Mouse (Mus musculus): Measurements from ENCODE around the gene Gm20219.

The Gm20219 gene

GRCm38 (mm10) chr17:56544699-56545387 lies 9.3 kb downstream of the Gm20219 start:
- TF ChIP-seq GATA4 (IDR thresholded peaks at IDR 0.05; ENCODE audit: insufficient replicate concordance, low read length) = no peak

- TF ChIP-seq GATA4 (IDR thresholded peaks at IDR 0.05; ENCODE audit: insufficient replicate concordance, low read length) = no peak
Observed at GRCm38 (mm10) chr17:56543684-56544224, 10.4 kb downstream of the Gm20219 start.

- TF ChIP-seq GATA4 (IDR thresholded peaks at IDR 0.05; ENCODE audit: insufficient replicate concordance, low read length) = no peak
Observed at GRCm38 (mm10) chr17:56542736-56543135, 11.5 kb downstream of the Gm20219 start.

- TF ChIP-seq GATA4 (IDR thresholded peaks at IDR 0.05; ENCODE audit: insufficient replicate concordance, low read length) = no peak
Observed at GRCm38 (mm10) chr17:56540562-56540975, 13.6 kb downstream of the Gm20219 start.

GRCm38 (mm10) chr17:56537912-56538311 lies 16.3 kb downstream of the Gm20219 start:
- TF ChIP-seq GATA4 (IDR thresholded peaks at IDR 0.05; ENCODE audit: insufficient replicate concordance, low read length) = no peak

- TF ChIP-seq GATA4 (IDR thresholded peaks at IDR 0.05; ENCODE audit: insufficient replicate concordance, low read length) = no peak
Observed at GRCm38 (mm10) chr17:56536874-56537273, 17.3 kb downstream of the Gm20219 start.

- TF ChIP-seq GATA4 (IDR thresholded peaks at IDR 0.05; ENCODE audit: insufficient replicate concordance, low read length) = no peak
Observed at GRCm38 (mm10) chr17:56536192-56536591, 18.0 kb downstream of the Gm20219 start.

- no peak for TF ChIP-seq GATA4 (IDR thresholded peaks at IDR 0.05; ENCODE audit: insufficient replicate concordance, low read length)
Observed at GRCm38 (mm10) chr17:56524943-56525342, 29.2 kb downstream of the Gm20219 start.

- no peak for TF ChIP-seq GATA4 (IDR thresholded peaks at IDR 0.05; ENCODE audit: insufficient replicate concordance, low read length)
Observed at GRCm38 (mm10) chr17:56522744-56523143, 31.4 kb downstream of the Gm20219 start.

GRCm38 (mm10) chr17:56515690-56516410 lies 38.3 kb downstream of the Gm20219 start:
- no peak for TF ChIP-seq GATA4 (IDR thresholded peaks at IDR 0.05; ENCODE audit: insufficient replicate concordance, low read length)

- no peak for TF ChIP-seq GATA4 (IDR thresholded peaks at IDR 0.05; ENCODE audit: insufficient replicate concordance, low read length)
Observed at GRCm38 (mm10) chr17:56514916-56515315, 39.3 kb downstream of the Gm20219 start.

GRCm38 (mm10) chr17:56514330-56514729 lies 39.9 kb downstream of the Gm20219 start:
- no peak for TF ChIP-seq GATA4 (IDR thresholded peaks at IDR 0.05; ENCODE audit: insufficient replicate concordance, low read length)

GRCm38 (mm10) chr17:56512310-56512709 lies 41.9 kb downstream of the Gm20219 start, which contains the start of gene Znrf4:
Gene Znrf4, minus strand, starts transcription at chr17:56512431.
- no peak for TF ChIP-seq GATA4 (IDR thresholded peaks at IDR 0.05; ENCODE audit: insufficient replicate concordance, low read length)

GRCm38 (mm10) chr17:56511707-56512090 lies 42.5 kb downstream of the Gm20219 start:
- no peak for TF ChIP-seq GATA4 (IDR thresholded peaks at IDR 0.05; ENCODE audit: insufficient replicate concordance, low read length)

- no peak for TF ChIP-seq GATA4 (IDR thresholded peaks at IDR 0.05; ENCODE audit: insufficient replicate concordance, low read length)
Observed at GRCm38 (mm10) chr17:56510970-56511706, 43.0 kb downstream of the Gm20219 start.

All from liver, adult (tissue).